Mouse (Mus musculus) right cerebral cortex, adult 18-20 months (tissue): ENCODE results near the gene Scaf11.

Experiments used
- DNase-seq: peaks from one replicate; pipeline ENCODE4 v3.0.0; 2022; ENCODE audit warnings: mixed read lengths

The Scaf11 gene

GRCm38 (mm10) chr15:96395071-96395470, 65.6 kb downstream of the Scaf11 start:
- DNase-seq: no peak

DNA sequence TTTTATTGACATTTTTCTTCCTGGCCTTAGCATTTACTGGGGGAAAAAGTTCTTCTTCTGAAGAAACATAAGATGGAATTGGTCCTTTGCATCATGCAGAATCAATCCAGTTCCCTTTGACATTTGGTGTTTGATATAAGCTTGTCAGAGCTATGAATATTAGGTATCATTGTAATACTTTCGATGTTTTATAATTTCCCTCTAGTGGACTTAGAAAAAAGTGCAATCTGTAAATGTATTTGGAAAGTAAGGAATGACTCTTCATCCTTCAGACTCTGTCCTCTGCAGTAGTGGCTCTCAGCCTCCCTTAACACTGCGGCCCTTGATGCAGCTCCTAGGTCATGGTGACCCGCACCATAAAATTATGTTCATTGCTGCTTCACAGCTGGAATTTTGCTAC, 67.8 kb downstream of the Scaf11 start:
- DNase-seq: no peak

GRCm38 (mm10) chr15:96388565-96388964, 72.1 kb downstream of the Scaf11 start:
- no peak for DNase-seq

DNA sequence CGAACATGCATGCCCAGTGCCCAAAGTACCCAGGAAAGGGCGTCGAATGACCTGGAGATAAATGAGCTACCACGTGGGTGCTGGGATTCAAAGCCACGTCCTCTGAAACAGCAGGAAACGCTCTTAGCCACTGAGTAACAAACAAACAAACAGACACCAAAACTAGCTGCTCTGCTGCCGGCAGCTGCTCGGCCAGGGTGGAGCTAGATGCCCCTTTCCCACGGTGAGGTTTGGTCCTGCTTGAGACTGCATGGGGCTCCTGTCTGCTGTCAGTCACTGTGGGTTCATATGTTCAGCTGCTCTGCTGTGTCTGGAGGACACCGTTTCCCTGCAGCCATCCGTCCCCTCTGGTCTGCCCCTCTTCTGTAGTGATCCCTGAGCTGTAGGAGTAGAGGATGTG, 78.4 kb downstream of the Scaf11 start:
- DNase-seq: no peak

DNA sequence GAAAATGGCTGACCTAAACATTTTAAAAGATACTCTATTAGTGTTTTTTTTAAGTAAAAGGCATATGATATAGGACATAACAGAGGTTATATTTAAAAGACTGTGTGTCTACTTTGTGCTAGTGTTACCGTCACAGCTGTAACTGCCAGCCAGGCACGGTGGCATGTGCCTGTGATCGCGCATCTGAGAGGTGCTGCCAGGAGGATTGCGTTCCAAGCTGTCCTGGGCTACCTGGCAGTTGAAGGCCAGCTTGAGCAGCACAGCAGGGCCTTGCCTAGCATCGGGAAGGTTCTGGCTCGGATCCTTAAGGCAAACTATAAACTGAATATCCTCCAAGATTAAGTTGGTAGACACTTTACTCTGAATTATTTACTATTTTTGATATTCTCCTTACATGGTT, 82.9 kb downstream of the Scaf11 start:
- no peak for DNase-seq

- no peak for DNase-seq
Observed at GRCm38 (mm10) chr15:96377263-96377662, 83.4 kb downstream of the Scaf11 start.

DNA sequence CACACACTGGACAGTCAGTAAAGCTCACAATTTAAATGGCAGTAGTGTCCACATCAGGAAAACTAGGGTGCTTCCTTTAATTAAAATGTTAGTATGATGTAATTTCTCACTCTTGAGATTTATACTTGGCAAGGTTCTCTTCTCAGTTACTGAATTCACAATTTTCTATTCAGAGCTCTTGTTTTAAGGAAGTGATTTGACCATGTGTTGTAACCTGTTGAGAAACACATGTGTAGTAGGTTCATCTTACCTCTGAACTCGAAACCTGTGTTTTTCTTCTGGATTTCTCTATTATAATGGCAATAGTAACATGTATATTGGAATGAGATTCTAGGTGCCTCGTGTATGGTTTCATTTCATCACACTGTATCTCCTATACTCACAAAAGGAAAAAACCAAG, 84.4 kb downstream of the Scaf11 start:
- DNase-seq: no peak

GRCm38 (mm10) chr15:96373161-96373560, 87.5 kb downstream of the Scaf11 start:
- no peak for DNase-seq

GRCm38 (mm10) chr15:96372628-96373027, 88.0 kb downstream of the Scaf11 start:
- DNase-seq: no peak

GRCm38 (mm10) chr15:96371311-96371710, 89.3 kb downstream of the Scaf11 start:
- DNase-seq: no peak

DNA sequence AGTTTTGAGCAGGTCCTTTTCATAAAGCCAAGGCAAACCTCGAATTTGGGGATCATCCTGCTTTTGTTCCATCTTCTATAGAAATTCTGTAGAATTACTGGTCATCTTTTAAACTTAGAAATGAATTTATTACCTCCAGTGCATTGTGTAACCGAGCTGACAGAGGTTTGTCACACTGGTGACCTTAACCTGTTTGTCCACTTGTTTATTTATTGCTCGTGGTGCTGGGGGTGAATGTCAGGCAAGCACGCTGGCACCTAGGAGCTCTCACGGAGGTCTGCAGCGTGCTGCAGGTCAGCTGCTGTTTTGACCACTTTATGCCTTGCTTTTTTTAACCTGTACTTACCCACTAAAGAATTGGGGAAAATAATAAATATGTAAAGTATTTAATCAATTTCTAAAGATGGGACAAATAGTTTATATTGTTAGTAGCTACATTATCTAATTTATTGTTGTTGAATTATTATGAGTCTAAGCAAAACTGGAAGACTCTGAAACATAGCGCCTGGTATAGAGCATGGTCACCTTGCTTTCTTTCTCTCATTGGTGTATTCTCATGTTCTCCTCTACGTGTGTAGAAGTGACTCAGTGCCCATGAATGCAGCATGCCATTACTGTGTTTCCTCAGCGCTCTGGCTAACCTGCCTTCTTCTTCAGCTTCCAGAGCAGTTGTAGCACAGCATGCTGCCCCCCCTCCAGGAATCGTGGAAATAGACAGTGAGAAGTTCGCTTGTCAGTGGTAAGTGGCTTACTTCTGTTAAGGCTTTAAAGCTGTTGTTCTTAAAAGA, 94.3 kb downstream of the Scaf11 start:
- DNase-seq: no peak

GRCm38 (mm10) chr15:96365351-96365750, 95.3 kb downstream of the Scaf11 start:
- DNase-seq: no peak
